Mouse (Mus musculus) forebrain, embryonic 15.5 days (tissue): ENCODE measurements around the gene Ifitm10. TPM values are rescaled to one million over a fixed set of nuclear protein-coding genes. Genes with fewer than 3 reads are reported as not detected.
"Not testable (repeated sequence)": the region's sequence is repeated elsewhere in the genome, so short reads cannot be mapped to it uniquely, and the experiment has no call there.

ENCODE experiments used
- ATAC-seq: fragments of 200-750 bp; cut with Nextera tagmentation; replicated peaks from 2 replicates; pipeline ENCODE4 v1.8.0; 2017; ENCODE audit warnings: mild to moderate bottlenecking, moderate TSS enrichment, moderate library complexity
- H3K27ac ChIP-seq: fragments of 300-500 bp; sonication (generic); replicated peaks from 2 replicates; pipeline ENCODE4 v1.5.1; 2015; ENCODE audit warnings: mild to moderate bottlenecking, inconsistent platforms
- H3K27me3 ChIP-seq: fragments of 300-500 bp; sonication (generic); 2 replicates; pipeline ENCODE4 v1.6.1; 2015; ENCODE audit warnings: inconsistent platforms
- H3K36me3 ChIP-seq: fragments of 300-500 bp; sonication (generic); 2 replicates; pipeline ENCODE4 v1.6.1; 2015; ENCODE audit warnings: mild to moderate bottlenecking, inconsistent platforms
- H3K4me1 ChIP-seq: fragments of 300-500 bp; sonication (generic); 2 replicates; pipeline ENCODE4 v1.6.1; 2015; ENCODE audit warnings: inconsistent platforms
- H3K4me2 ChIP-seq: fragments of 300-500 bp; sonication (generic); replicated peaks from 2 replicates; pipeline ENCODE4 v1.6.1; 2015; ENCODE audit warnings: mild to moderate bottlenecking, inconsistent platforms
- H3K4me3 ChIP-seq: fragments of 300-500 bp; sonication (generic); 2 replicates; pipeline ENCODE4 v1.5.1; 2015; ENCODE audit warnings: mild to moderate bottlenecking, inconsistent platforms
- H3K9ac ChIP-seq: fragments of 300-500 bp; sonication (generic); replicated peaks from 2 replicates; pipeline ENCODE4 v1.6.1; 2015; ENCODE audit warnings: mild to moderate bottlenecking, inconsistent platforms
- H3K9me3 ChIP-seq: fragments of 300-500 bp; sonication (generic); 2 replicates; pipeline ENCODE4 v1.6.1; 2016; ENCODE audit warnings: inconsistent platforms
- WGBS: fragments of 180-500 bp; shearing (Covaris S2); methylation state at CpG from one replicate; pipeline ENCODE4 v1.1.7; 2015; ENCODE audit warnings: mixed read lengths; 5-methylcytosine and 5-hydroxymethylcytosine counted together
- polyA plus RNA-seq: library from polyadenylated mRNA; unstranded; fragments of >200 nt; fragmentation: Nextera tagmentation; extraction: Ambion mirVana; gene quantifications from 2 replicates; pipeline ENCODE4 v1.2.1, GENCODE M21; 2015

The Ifitm10 gene
- polyA plus RNA-seq, 1 experiment from 2014 or later, result 3.1 TPM

- Histone ChIP-seq H3K4me3 (no peak overlapping the region), H3K4me2 (no peak overlapping the region)
Observed at GRCm38 (mm10) chr7:142353854-142354253, 19.7 kb downstream of the Ifitm10 start.

DNA sequence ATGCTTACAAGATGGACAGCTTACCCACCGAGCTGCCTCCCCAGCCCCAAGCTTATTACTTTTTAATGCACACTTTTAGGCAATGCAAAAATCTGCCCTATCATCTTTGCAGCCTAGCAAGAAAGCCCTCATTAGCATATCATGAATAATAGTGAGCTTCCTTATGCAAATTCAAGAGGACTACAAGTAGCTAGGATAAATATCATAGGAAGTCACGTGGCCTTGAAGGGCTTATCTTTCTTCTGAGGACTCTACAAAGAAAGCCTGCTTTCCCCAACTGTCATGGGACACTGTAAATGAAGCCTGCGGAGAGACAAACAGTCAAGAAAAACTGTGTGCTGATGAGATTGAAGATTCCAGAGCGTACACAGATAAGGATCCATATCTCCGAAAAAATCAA is 22.0 kb downstream of the Ifitm10 start:
- Histone ChIP-seq H3K27ac (peak overlapping the region; percentile 45), H3K4me1 (peaks cover 21% of the 10 kb centered on the region), H3K36me3 (no peaks in the 10 kb centered on the region), H3K4me3 (no peak overlapping the region), H3K9ac (no peak overlapping the region), H3K4me2 (no peak overlapping the region), H3K27me3 (no peaks in the 10 kb centered on the region), H3K9me3 (no peaks in the 10 kb centered on the region)
- WGBS, result 56% methylated on average over 5 of the region's 5 CpGs
- peak; percentile 41 for ATAC-seq

More at GRCm38 (mm10) chr7:142353854-142354253, 19.7 kb downstream of the Ifitm10 start:
- no peaks in the 10 kb centered on the region for H3K9me3 ChIP-seq
- no peaks in the 10 kb centered on the region for H3K36me3 ChIP-seq
- H3K27me3 ChIP-seq, result no peaks in the 10 kb centered on the region
- no peak for ATAC-seq
- no peak overlapping the region for H3K9ac ChIP-seq
- H3K27ac ChIP-seq, result no peak overlapping the region
- WGBS, result 73% methylated on average over 5 of the region's 5 CpGs
- H3K4me1 ChIP-seq, result peaks cover 21% of the 10 kb centered on the region

GRCm38 (mm10) chr7:142349308-142349961 is 24.1 kb downstream of the Ifitm10 start:
- Histone ChIP-seq H3K4me1 (peaks cover 21% of the 10 kb centered on the region), H3K4me2 (no peak overlapping the region), H3K9me3 (no peaks in the 10 kb centered on the region), H3K27ac (peak overlapping the region; percentile 79), H3K4me3 (no peak overlapping the region), H3K27me3 (no peaks in the 10 kb centered on the region), H3K9ac (no peak overlapping the region), H3K36me3 (no peaks in the 10 kb centered on the region)
- ATAC-seq, result peak; percentile 88
- WGBS, result 29% methylated on average over 9 of the region's 9 CpGs

DNA sequence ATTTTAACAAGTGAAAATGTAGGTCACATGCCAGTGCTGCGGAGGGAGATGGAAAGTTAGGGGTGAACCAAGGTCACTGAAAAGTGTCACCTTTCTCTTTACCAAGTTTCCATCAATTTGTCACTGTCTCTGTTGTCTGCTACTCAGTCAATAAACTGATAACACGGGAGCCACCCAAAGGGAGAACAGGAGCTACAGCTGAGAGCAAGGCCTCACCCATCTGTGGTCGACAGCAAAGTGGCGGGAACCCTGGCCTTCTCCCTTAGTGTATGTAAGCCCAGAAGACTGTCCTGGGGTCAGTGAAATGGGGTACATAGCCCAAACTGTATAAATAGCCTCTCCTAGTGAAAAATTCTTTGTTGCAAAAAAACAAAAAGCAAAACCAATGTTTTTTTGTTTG is 26.0 kb downstream of the Ifitm10 start:
- Histone ChIP-seq H3K4me3 (no peak overlapping the region), H3K9ac (no peak overlapping the region), H3K9me3 (no peaks in the 10 kb centered on the region), H3K4me2 (no peak overlapping the region), H3K27me3 (no peaks in the 10 kb centered on the region), H3K27ac (no peak overlapping the region), H3K36me3 (no peaks in the 10 kb centered on the region), H3K4me1 (peaks cover 20% of the 10 kb centered on the region)
- ATAC-seq, result no peak
- WGBS, result 78% methylated on average over 4 of the region's 4 CpGs

GRCm38 (mm10) chr7:142342247-142342640 is 31.3 kb downstream of the Ifitm10 start:
- Histone ChIP-seq H3K4me2 (no peak overlapping the region), H3K27me3 (no peaks in the 10 kb centered on the region), H3K27ac (no peak overlapping the region), H3K9ac (no peak overlapping the region), H3K4me1 (no peaks in the 10 kb centered on the region), H3K36me3 (no peaks in the 10 kb centered on the region), H3K4me3 (no peak overlapping the region), H3K9me3 (no peaks in the 10 kb centered on the region)
- ATAC-seq, result no peak
- WGBS, result 85% methylated on average over 3 of the region's 3 CpGs

DNA sequence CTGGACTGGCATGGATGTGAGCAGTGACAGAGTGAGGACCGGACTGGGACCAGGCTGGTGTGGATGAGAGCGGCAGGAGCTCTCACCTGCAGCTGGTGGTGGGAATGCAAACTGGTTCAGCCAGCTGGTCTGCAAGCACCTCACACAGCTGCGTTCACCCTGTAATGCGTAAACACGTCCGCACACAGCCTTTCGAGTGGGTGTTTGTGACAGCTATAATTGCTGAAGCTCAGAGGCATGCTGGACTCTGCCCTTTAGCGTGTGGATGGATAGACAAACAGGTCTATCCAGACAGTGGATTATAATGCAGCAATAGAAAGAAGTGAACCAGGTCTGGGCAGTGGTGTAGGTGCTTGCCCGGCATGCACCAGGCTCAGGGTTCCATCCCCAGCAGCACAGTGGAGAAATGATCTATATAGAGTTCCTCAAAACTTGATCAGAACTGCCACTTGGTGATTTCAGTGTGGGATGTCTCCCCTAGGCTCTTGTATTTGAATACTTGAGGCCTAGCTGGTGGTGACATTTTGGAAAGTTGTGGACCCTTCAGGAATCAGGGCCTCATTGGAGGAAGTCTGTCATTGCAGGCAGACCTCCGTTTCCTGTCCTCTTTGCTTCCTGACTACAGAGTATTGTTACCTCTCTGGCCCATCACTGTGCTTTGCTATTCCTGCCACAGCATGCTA is 31.8 kb downstream of the Ifitm10 start:
- Histone ChIP-seq H3K4me1 (no peaks in the 10 kb centered on the region), H3K9ac (no peak overlapping the region), H3K4me3 (no peak overlapping the region), H3K27me3 (no peaks in the 10 kb centered on the region), H3K4me2 (no peak overlapping the region), H3K36me3 (no peaks in the 10 kb centered on the region), H3K27ac (no peak overlapping the region), H3K9me3 (no peaks in the 10 kb centered on the region)
- WGBS, result 74% methylated on average over 10 of the region's 10 CpGs
- no peak for ATAC-seq

DNA sequence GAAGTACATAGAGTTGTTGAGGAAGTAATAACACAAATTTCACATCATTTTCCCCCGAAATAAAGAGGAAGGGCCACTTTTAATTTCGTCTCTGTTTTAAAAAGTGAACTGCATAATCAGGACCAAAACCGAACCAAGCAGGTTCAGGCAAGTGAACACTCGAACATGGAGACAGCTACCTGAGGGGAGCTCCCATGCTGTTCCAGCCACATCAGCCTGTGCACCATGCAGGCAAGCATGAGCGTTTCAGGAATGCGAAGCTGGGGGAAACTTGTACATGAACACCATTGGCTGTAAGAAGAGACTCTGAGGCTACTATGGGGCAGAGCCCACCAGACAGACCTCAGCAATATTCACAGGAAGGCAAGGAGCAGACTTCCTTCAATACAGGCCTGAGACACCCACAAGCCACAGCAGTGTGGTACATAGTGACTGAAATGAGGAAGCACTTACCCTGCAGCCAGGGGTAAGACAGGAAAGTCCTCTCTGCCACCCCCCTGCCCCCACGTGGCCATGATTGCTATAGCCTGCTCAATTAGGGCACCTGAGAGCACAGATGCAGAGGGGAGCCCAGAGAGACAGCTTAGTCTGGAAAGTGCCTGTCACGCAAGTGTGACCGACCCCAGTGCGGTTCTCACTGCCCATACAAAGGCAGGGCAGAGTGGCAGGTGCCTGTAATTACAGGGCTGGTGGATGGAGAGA is 33.1 kb downstream of the Ifitm10 start:
- no peak overlapping the region for H3K4me2 ChIP-seq
- no peak for ATAC-seq
- no peaks in the 10 kb centered on the region for H3K36me3 ChIP-seq
- H3K27ac ChIP-seq, result no peak overlapping the region
- H3K4me1 ChIP-seq, result no peaks in the 10 kb centered on the region
- H3K9ac ChIP-seq, result no peak overlapping the region
- H3K4me3 ChIP-seq, result no peak overlapping the region
- 59% methylated on average over 10 of the region's 10 CpGs for WGBS
- no peaks in the 10 kb centered on the region for H3K27me3 ChIP-seq
- H3K9me3 ChIP-seq, result no peaks in the 10 kb centered on the region

DNA sequence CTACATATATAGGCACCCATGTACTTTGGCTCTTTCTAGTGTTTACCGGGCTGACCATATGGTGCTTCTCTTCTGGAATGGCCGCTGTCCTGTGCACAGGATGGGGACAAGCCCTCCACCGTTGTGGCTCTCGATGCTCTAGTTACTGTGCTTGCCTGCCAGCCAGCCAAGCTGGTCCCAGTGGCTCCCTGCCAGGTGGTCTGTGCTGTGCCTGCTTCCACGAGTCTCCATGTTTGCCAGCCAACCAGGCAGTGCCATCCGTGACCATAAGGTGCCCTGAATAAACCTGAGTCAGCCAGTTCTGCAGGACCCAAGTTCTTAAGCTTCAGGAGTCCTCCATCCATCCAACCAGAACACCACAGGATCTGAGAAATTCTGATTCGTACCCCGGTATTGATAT is 38.4 kb downstream of the Ifitm10 start:
- ATAC-seq, result peak; percentile 44; the same call in 1 of the 2 replicates
- WGBS, result 71% methylated on average over 8 of the region's 8 CpGs

GRCm38 (mm10) chr7:142334246-142334645 is 39.3 kb downstream of the Ifitm10 start:
- H3K4me3 ChIP-seq, result no peak overlapping the region
- no peak overlapping the region for H3K27ac ChIP-seq
- no peak overlapping the region for H3K9ac ChIP-seq
- H3K27me3 ChIP-seq, result no peaks in the 10 kb centered on the region
- H3K4me2 ChIP-seq, result no peak overlapping the region
- no peaks in the 10 kb centered on the region for H3K36me3 ChIP-seq
- WGBS, result 0% methylated on average over 3 of the region's 3 CpGs
- no peaks in the 10 kb centered on the region for H3K9me3 ChIP-seq
- peak; percentile 90 for ATAC-seq
- H3K4me1 ChIP-seq, result peaks cover 6% of the 10 kb centered on the region; the same call in 1 of the 2 replicates

More for the DNA sequence above, 38.4 kb downstream of the Ifitm10 start:
- Histone ChIP-seq H3K4me1 (peaks cover 6% of the 10 kb centered on the region; the same call in 1 of the 2 replicates), H3K4me2 (no peak overlapping the region), H3K36me3 (no peaks in the 10 kb centered on the region), H3K27me3 (no peaks in the 10 kb centered on the region), H3K27ac (no peak overlapping the region), H3K9ac (no peak overlapping the region), H3K9me3 (no peaks in the 10 kb centered on the region), H3K4me3 (no peak overlapping the region)

DNA sequence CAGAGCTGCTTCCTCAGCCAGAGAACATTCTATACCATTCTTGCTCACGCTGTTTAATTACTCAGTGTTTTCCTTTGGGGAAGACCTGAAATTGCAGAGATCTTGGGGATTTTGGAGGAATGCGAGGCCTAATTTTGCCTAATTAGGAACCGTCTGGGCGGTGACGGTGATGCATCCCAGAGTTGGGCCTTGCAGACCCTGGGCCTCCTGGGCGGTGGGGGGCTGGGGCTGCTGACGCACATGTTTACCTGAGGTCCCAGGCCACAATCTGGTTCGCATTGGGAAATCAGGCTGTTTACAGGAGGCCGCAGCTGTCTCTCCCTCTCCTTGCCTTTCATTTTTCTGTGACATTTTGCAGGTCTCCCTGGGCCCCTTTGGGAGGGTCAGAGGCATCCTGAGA is 40.8 kb downstream of the Ifitm10 start:
- H3K4me3 ChIP-seq, H3K36me3 ChIP-seq, H3K4me1 ChIP-seq, H3K27me3 ChIP-seq, H3K4me2 ChIP-seq, H3K27ac ChIP-seq, H3K9me3 ChIP-seq, H3K9ac ChIP-seq, ATAC-seq: not testable (repeated sequence)
- WGBS, result 60% methylated on average over 3 of the region's 9 CpGs

- peaks cover 6% of the 10 kb centered on the region; the same call in 1 of the 2 replicates for H3K4me1 ChIP-seq
- no peaks in the 10 kb centered on the region for H3K9me3 ChIP-seq
- no peak overlapping the region for H3K9ac ChIP-seq
- no peak for ATAC-seq
- H3K36me3 ChIP-seq, result no peaks in the 10 kb centered on the region
- WGBS, result 90% methylated on average over 4 of the region's 4 CpGs
- no peaks in the 10 kb centered on the region for H3K27me3 ChIP-seq
- no peak overlapping the region for H3K4me2 ChIP-seq
- H3K27ac ChIP-seq, result no peak overlapping the region
- H3K4me3 ChIP-seq, result no peak overlapping the region
Observed at GRCm38 (mm10) chr7:142331281-142331680, 42.3 kb downstream of the Ifitm10 start.

DNA sequence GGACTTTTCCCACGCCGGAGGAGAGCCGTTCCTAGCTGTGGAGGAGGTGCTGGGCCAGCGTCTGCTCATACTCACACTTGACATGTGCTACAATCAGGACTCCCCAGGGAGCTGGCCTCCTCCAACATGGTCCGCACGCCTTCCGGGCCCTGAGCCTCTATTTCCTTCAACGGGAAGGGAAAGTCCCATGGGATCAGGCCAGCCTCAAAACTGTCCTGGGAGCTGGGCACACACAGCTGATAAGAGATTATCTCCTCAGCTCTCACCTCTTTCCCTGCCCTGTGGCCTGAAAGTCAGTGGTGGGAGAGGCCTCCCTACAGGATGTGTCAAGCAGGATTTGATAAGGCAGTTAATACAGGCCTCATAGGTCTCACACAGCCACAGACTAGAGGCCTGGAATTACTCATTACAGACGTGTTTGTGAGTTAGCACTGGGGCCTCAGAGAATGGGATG is 43.3 kb downstream of the Ifitm10 start:
- no peaks in the 10 kb centered on the region for H3K9me3 ChIP-seq

More for the DNA sequence above, 43.3 kb downstream of the Ifitm10 start:
- no peaks in the 10 kb centered on the region for H3K27me3 ChIP-seq
- H3K4me3 ChIP-seq, result no peak overlapping the region
- H3K27ac ChIP-seq, result no peak overlapping the region
- WGBS, result 77% methylated on average over 9 of the region's 9 CpGs
- H3K4me2 ChIP-seq, result no peak overlapping the region
- ATAC-seq, result no peak
- no peak overlapping the region for H3K9ac ChIP-seq
- H3K4me1 ChIP-seq, result peaks cover 5% of the 10 kb centered on the region; the same call in 1 of the 2 replicates
- H3K36me3 ChIP-seq, result no peaks in the 10 kb centered on the region
